Comparison of ENCODE assay signal across 12 mouse cellular contexts in genomic region chr4:53307121-53307520, GRCm38 (mm10).
"Had no signal": no experiment of that assay in that cellular context is flagged by ENCODE, and none has a peak within 500 bp of the region (broad histone marks: within the 10 kb centered on the region; RNA-seq: fewer than 3 reads in every experiment).

No protein-coding gene starts in this region.

- H3K36me3 ChIP-seq: kidney, embryonic 15.5 days; limb, embryonic 15.5 days; liver, embryonic 12.5 days; midbrain, embryonic 15.5 days had no signal

- H3K27ac ChIP-seq: kidney, embryonic 15.5 days; limb, embryonic 15.5 days; liver, embryonic 12.5 days; midbrain, embryonic 15.5 days had no signal

- H3K4me3 ChIP-seq: kidney, embryonic 15.5 days; limb, embryonic 15.5 days; liver, embryonic 12.5 days; megakaryocyte, embryonic 14.5 days; midbrain, embryonic 15.5 days had no signal

- H3K27me3 ChIP-seq: kidney, embryonic 15.5 days; limb, embryonic 15.5 days; liver, embryonic 12.5 days; megakaryocyte, embryonic 14.5 days; midbrain, embryonic 15.5 days had no signal

- DNase-seq: kidney, adult 2 months; kidney, postnatal 14 days; layer of hippocampus, adult 9-11 months; layer of hippocampus, postnatal 36 days; lung, postnatal 4 days; right cerebral cortex, adult 18-20 months; right cerebral cortex, postnatal 25 days had no signal

- H3K4me1 ChIP-seq: liver, embryonic 12.5 days; midbrain, embryonic 15.5 days had no signal

- H3K9ac ChIP-seq: kidney, embryonic 15.5 days; limb, embryonic 15.5 days; liver, embryonic 12.5 days; midbrain, embryonic 15.5 days had no signal
